Mouse (Mus musculus) stomach, embryonic 16.5 days (tissue): Measurements from ENCODE around the gene Rgs17. TPM values are rescaled to one million over a fixed set of nuclear protein-coding genes. Genes with fewer than 3 reads are reported as not detected.
"Not testable (repeated sequence)": the region's sequence is repeated elsewhere in the genome, so short reads cannot be mapped to it uniquely, and the experiment has no call there.

Experiments
- ATAC-seq: fragments of 200-750 bp; cut with Nextera tagmentation; 2 replicates; pipeline ENCODE4 v1.8.0; 2017; ENCODE audit warnings: moderate number of reproducible peaks, moderate TSS enrichment; ENCODE audit not compliant: insufficient read depth, low FRiP score
- H3K27ac ChIP-seq: fragments of 300-500 bp; sonication (generic); 2 replicates; pipeline ENCODE4 v1.5.1; 2014; ENCODE audit warnings: low read length
- H3K27me3 ChIP-seq: fragments of 300-500 bp; sonication (generic); 2 replicates; pipeline ENCODE4 v1.6.1; 2014; ENCODE audit warnings: low read length, control low read depth, mixed read lengths; ENCODE audit not compliant: control insufficient read depth, insufficient read depth
- H3K36me3 ChIP-seq: fragments of 300-500 bp; sonication (generic); 2 replicates; pipeline ENCODE4 v1.6.1; 2014; ENCODE audit warnings: low read length; ENCODE audit not compliant: control insufficient read depth, insufficient read depth
- H3K4me1 ChIP-seq: fragments of 300-500 bp; sonication (generic); 2 replicates; pipeline ENCODE4 v1.6.1; 2014; ENCODE audit warnings: low read length, control low read depth, mixed read lengths; ENCODE audit not compliant: control insufficient read depth, insufficient read depth
- H3K4me2 ChIP-seq: fragments of 300-500 bp; sonication (generic); 2 replicates; pipeline ENCODE4 v1.6.1; 2014; ENCODE audit warnings: low read depth, low read length, mixed read lengths
- H3K4me3 ChIP-seq: fragments of 300-500 bp; sonication (generic); replicated peaks from 2 replicates; pipeline ENCODE4 v1.5.1; 2014; ENCODE audit warnings: mild to moderate bottlenecking, low read length
- H3K9ac ChIP-seq: fragments of 300-500 bp; sonication (generic); 2 replicates; pipeline ENCODE4 v1.6.1; 2014; ENCODE audit warnings: low read length
- H3K9me3 ChIP-seq: fragments of 300-500 bp; sonication (generic); replicated peaks from 2 replicates; pipeline ENCODE4 v1.6.1; 2016; ENCODE audit warnings: low read length, control low read depth; ENCODE audit not compliant: control insufficient read depth
- WGBS: fragments of 180-500 bp; shearing (Covaris S2); extraction: QIAGEN DNeasy Blood & Tissue Kit; methylation state at CpG from one replicate; pipeline ENCODE4 v1.1.7; 2014; 5-methylcytosine and 5-hydroxymethylcytosine counted together
- polyA plus RNA-seq: library from polyadenylated mRNA; unstranded; fragments of >200 nt; fragmentation: Nextera tagmentation; extraction: Ambion mirVana; gene quantifications from 2 replicates; pipeline ENCODE4 v1.2.1, GENCODE M21; 2015

Rgs17 gene
- polyA plus RNA-seq = 3.2 and 4.8 TPM in 2 replicates

DNA sequence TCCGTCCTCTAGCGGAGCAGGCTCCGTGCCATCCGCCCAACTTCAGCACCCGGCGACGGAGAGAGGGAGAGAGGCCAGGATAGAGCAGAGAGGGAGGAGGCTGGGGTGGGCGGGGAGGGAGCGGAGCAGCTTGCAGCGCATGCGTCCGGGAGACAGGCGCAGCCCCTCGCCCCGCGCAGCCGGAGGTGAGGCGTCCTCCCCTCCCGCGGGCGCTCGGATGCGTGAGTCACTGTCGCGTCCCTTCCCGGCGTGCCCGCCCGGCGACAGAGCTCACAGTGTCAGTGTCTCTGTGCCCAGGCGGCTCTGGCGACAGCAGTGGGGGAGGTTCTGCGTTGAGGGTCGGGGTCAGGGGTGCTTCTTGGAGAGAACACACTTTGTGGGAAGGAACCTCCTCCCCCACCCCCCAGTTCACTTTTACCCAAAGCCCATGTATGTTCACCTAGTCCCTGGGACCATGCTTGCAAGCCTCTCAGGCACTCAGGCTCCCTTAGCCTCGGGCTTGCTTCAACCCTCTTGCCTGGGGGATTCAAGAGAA is at the start of gene Rgs17:
Gene Rgs17 (minus strand): TSS at position 107 of the 535 bp plus-strand sequence.
- Histone ChIP-seq H3K27me3 (no peaks in the 10 kb centered on the region; the same call in 1 of the 2 replicates), H3K4me3 (peak within 1 kb of the TSS; percentile 69), H3K4me1 (0 out of 2 replicates have a peak, but pooled peaks cover 8% of the 10 kb centered on the region), H3K27ac (no peak within 1 kb of the TSS), H3K4me2 (peak within 1 kb of the TSS; percentile 95), H3K9ac (peak within 1 kb of the TSS; percentile 75), H3K9me3 (no peaks in the 10 kb centered on the region), H3K36me3 (no peaks in the 10 kb centered on the region)
- WGBS = under 1% methylated on average over 23 of the region's 35 CpGs
- peak; percentile 92 for ATAC-seq

DNA sequence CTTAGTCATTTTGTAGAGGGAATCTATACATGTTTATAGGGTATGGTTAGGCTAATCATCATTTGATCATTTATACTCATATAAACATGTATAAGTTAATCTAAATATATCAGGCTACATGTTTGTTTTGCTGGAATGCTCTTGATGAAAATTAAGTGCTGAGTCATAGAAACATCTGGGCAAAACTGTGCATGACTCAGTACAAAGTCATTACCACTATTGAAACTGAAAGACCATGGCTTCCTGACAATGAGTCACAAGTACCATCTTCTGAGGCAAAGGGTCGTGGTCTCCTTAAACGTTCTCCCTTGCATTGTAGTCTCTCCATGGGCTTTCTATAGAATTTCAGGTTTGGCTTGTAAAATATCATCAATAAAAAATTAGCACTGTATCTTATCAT is 45.5 kb upstream of the Rgs17 start:
- no peaks in the 10 kb centered on the region for H3K27me3 ChIP-seq
- no peak for ATAC-seq
- H3K9ac ChIP-seq = no peak overlapping the region
- 72% methylated on average over 2 of the region's 2 CpGs for WGBS
- H3K36me3 ChIP-seq = no peaks in the 10 kb centered on the region
- H3K27ac ChIP-seq = no peak overlapping the region
- no peaks in the 10 kb centered on the region for H3K9me3 ChIP-seq
- H3K4me3 ChIP-seq = no peak overlapping the region
- H3K4me2 ChIP-seq = no peak overlapping the region
- no peaks in the 10 kb centered on the region for H3K4me1 ChIP-seq

DNA sequence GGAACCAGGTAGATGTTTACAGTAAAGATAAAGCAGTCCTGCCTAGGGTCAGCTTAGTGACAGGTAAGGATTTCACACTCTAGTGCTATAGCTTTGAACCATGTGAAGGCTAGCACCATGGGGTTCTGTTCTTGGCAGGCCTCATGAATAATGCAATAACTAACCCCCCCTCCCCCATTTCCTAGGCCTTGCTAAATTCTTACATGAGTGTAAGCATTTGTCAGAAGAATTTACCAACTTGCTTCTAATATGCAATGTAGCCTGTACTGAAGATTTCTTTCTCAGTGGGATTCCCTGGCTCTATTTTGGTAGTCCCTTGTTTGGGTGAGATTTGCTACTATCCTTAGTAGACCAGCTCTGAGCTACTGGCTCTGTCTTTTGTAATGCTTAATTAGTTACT is 31.6 kb upstream of the Rgs17 start:
- H3K27ac ChIP-seq, H3K9me3 ChIP-seq, H3K4me2 ChIP-seq, H3K27me3 ChIP-seq, H3K4me3 ChIP-seq, H3K9ac ChIP-seq, ATAC-seq, H3K4me1 ChIP-seq, H3K36me3 ChIP-seq: not testable (repeated sequence)

DNA sequence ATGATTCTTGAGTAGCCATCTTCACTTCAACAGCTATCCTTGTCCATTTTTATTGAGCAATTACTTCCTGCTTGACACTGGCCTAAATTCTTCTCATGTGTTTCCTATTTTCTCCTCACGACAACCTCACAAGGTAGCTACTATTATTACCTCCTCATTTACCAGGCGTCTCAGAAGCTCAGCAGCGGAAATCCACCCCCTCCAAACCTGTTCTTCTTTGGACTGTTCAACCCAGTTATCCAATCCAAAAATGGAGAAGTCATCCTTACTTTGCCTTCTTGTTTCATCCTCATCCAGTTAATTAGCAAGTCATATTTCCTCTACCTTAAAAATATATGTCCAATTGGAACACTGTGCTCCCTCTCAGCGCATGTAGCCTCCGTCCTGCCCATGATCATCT is 2.1 kb upstream of the Rgs17 start:
- WGBS = 87% methylated on average over 5 of the region's 5 CpGs
- no peak overlapping the region for H3K27ac ChIP-seq
- H3K4me2 ChIP-seq = no peak overlapping the region
- H3K4me1 ChIP-seq = 0 out of 2 replicates have a peak, but pooled peaks cover 8% of the 10 kb centered on the region
- no peaks in the 10 kb centered on the region; the same call in 1 of the 2 replicates for H3K27me3 ChIP-seq
- H3K4me3 ChIP-seq = no peak overlapping the region
- no peaks in the 10 kb centered on the region for H3K9me3 ChIP-seq
- no peak for ATAC-seq
- no peak overlapping the region for H3K9ac ChIP-seq
- no peaks in the 10 kb centered on the region for H3K36me3 ChIP-seq

DNA sequence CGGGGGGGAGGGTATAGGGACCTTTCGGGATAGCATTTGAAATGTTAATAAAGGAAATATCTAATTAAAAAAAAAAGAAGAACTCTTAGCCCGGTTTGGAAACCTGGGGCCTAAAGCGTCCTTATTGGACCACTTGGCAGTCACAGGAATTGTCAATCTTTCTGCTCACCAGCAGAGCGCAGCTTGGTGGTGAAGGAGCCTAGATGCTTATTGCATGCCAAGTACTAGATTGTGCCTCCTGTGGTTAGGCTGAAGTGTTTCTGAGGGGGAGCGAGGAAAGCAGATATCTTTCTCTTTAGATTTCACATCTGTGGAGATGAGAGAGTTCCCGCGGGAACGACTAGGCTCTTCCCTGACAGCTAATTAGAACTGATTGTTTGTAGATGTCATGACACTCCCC is 896 bp upstream of the Rgs17 start:
- ATAC-seq = no peak
- Histone ChIP-seq H3K36me3 (no peaks in the 10 kb centered on the region), H3K4me2 (no peak overlapping the region), H3K27me3 (no peaks in the 10 kb centered on the region; the same call in 1 of the 2 replicates), H3K9me3 (no peaks in the 10 kb centered on the region), H3K9ac (no peak overlapping the region), H3K4me1 (0 out of 2 replicates have a peak, but pooled peaks cover 8% of the 10 kb centered on the region), H3K27ac (no peak overlapping the region), H3K4me3 (no peak overlapping the region)
- 25% methylated on average over 9 of the region's 9 CpGs for WGBS

DNA sequence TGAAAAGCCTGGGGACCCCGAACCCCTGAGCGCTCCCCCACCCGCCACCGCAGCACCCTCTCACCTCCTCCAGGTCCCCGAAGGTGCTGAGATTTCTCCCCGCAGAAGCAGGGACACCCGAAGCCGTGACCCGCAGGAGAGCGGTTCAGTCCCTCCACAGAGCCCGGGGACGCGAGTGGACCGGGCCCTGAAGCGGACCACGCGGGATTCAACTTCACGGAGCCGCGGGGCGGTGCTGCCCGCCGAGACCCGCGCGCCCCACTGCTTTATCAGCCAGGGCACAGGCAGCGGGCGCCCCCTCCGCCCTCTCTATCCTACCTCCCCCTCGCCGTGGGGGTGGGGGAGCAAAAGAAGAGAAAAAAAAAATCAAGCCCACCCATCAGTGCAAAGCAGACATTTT is 429 bp downstream of the Rgs17 start:
- peak overlapping the region; percentile 75 for H3K9ac ChIP-seq
- no peaks in the 10 kb centered on the region for H3K36me3 ChIP-seq
- no peaks in the 10 kb centered on the region for H3K9me3 ChIP-seq
- peak overlapping the region; percentile 95 for H3K4me2 ChIP-seq
- no peaks in the 10 kb centered on the region; the same call in 1 of the 2 replicates for H3K27me3 ChIP-seq
- H3K4me3 ChIP-seq = peak overlapping the region; percentile 69
- WGBS = 1% methylated on average over 30 of the region's 31 CpGs
- ATAC-seq = 0 out of 2 replicates have a peak, but pooled peaks have one; percentile 16
- H3K4me1 ChIP-seq = 0 out of 2 replicates have a peak, but pooled peaks cover 8% of the 10 kb centered on the region
- H3K27ac ChIP-seq = no peak overlapping the region

DNA sequence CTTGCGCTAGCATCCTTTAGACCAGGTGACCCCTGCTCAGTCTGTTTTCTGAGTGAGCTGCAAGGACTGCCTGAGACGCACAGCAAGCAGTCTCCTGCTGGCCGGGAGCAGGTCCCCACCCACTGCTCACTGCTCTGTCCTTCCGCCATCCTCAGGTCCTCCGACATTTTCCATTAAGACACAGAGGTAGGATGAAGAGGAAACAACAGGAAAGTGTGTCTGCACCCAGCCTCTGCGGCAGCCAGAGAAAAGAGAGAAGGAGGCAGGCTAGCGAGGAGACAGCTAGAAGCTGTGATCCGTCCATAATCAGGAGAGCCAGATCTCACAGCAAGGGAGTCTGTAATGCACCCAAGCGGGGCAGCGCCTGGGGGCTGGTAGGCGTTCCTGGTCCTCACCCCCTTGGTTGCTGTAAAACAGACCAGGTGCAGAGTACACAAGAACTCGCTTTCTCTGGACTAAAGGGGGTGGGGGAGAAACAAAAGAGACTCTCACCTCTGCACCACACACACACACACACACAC is 1.1 kb downstream of the Rgs17 start:
- Histone ChIP-seq H3K27me3 (no peaks in the 10 kb centered on the region; the same call in 1 of the 2 replicates), H3K4me3 (peak overlapping the region; percentile 69), H3K4me2 (peak overlapping the region; percentile 95), H3K36me3 (no peaks in the 10 kb centered on the region), H3K9ac (peak overlapping the region; percentile 60), H3K4me1 (0 out of 2 replicates have a peak, but pooled peaks cover 8% of the 10 kb centered on the region), H3K27ac (no peak overlapping the region), H3K9me3 (no peaks in the 10 kb centered on the region)
- 1% methylated on average over 12 of the region's 12 CpGs for WGBS
- ATAC-seq = peak; percentile 27; the same call in 1 of the 2 replicates

DNA sequence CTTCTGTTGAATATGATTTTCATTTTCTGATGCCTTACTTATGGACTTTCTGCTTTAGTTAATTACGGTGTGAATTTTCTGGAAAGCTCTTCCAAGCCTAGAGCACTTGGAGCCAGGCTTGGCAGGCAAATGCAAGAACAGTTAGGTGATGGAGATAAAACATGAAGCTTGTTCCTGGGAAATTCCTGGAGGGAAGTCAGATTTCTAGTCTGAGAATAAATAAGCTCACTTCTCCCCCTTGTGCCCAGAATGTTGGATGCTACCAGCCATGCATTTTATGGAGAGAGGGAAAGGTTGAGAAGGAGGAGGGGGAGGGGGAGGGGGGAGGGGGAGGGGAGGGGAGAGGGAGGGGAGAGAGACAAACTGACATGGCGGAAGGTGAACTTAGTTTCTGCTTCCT is 17.8 kb downstream of the Rgs17 start:
- no peak for ATAC-seq
- Histone ChIP-seq H3K27me3 (no peaks in the 10 kb centered on the region), H3K36me3 (no peaks in the 10 kb centered on the region), H3K9ac (no peak overlapping the region), H3K4me1 (peaks cover 3% of the 10 kb centered on the region), H3K9me3 (no peaks in the 10 kb centered on the region), H3K4me2 (no peak overlapping the region), H3K27ac (no peak overlapping the region), H3K4me3 (no peak overlapping the region)
- 83% methylated on average over 2 of the region's 2 CpGs for WGBS

DNA sequence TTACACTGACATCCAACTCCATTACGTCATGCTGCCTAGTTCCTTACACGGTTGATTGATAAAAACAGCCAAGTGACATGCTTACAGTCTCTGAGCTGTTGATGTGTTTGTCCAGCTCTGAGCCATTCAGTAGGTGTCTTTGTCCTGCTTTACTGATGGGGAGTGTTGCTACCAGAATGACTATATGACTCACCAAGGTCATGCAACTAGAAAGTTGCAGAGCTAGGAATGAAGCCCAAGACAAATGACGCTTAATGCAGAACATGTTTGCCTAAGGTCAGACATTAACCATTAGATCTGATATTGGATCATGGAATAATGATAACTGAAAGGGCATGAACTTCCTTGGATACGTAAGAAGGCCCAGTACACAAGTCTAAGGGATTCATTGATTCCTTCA is 20.4 kb downstream of the Rgs17 start:
- Histone ChIP-seq H3K4me1 (peaks cover 3% of the 10 kb centered on the region), H3K27ac (no peak overlapping the region), H3K9me3 (no peaks in the 10 kb centered on the region), H3K4me2 (no peak overlapping the region), H3K9ac (no peak overlapping the region), H3K27me3 (no peaks in the 10 kb centered on the region), H3K4me3 (no peak overlapping the region), H3K36me3 (no peaks in the 10 kb centered on the region)
- WGBS = 54% methylated on average over 4 of the region's 4 CpGs
- ATAC-seq = peak; percentile 79; the same call in 1 of the 2 replicates
